Mouse (Mus musculus): Measurements from ENCODE around the gene Cdkl4.

Gene Cdkl4

DNA sequence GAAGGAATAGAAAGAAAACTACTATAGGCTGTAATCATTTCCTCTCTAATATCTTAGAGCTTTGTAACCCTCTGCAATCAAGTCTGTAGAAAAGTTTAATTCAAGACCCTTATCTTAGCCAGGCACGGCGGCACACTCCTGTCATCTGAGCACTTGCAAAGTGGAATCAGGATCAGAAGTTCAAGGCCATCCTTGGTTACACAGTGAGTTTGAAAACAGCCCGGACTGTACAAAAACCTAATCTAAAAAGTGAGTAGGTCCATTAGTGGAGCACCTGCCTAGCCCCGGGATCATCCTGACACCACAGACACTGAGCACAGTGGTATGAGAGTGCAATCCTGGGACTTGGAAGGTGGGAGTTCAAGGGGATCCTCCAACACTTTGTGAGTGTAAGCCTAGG, 84.8 kb downstream of the Cdkl4 start:
- in situ Hi-C loops (cut with MboI; ENCODE audit: unreplicated experiment in 2 of 2): loop anchor here in 1 of 2 experiments (25.0 kb wide), 1 partner anchor 1131 kb away; the partner anchor contains the start of gene Cdc42ep3

DNA sequence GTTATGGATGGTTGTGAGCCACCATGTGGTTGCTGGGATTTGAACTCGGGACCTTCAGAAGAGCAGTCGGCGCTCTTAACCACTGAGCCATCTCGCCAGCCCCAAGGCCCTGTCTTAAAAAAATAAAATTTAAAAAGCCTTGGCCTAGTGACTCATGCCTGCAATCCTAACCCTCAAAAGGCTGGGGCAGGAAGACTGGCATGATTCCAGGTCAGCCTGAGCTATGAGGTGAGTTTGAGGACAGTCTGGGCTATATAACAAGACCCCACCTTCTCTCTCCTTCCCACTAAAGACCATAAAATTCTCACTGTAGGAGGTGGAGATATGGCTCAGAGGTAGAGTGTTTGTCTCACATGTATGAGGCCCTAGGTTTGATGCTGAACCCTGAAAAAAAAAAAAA, 85.3 kb downstream of the Cdkl4 start:
- in situ Hi-C loops (cut with MboI; ENCODE audit: unreplicated experiment in 2 of 2): loop anchor here in 1 of 2 experiments (25.0 kb wide), 1 partner anchor 1130 kb away; the partner anchor contains the start of gene Cdc42ep3

DNA sequence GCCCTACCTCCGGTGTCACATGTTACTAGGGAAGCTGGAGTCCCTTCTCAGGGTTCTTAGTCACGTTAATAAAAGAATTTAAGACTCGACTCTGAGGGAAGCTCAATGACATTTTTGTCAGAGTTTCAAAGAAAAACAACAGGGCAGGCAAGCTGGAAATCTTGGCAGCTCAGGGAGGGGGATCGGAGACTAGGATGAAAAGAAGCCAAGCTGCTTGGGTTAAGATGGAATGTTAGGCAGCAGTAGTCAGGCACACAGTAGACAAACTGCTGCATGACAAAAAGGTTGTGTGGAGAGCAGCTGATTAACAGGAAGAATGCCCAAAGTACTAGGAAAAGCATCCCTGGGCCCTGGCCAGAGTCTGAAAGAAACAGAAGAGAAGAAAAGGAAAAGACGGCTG, 87.4 kb downstream of the Cdkl4 start:
- in situ Hi-C loops (cut with MboI; ENCODE audit: unreplicated experiment in 2 of 2): loop anchor here in 1 of 2 experiments (25.0 kb wide), 1 partner anchor 1128 kb away; the partner anchor contains the start of gene Cdc42ep3

DNA sequence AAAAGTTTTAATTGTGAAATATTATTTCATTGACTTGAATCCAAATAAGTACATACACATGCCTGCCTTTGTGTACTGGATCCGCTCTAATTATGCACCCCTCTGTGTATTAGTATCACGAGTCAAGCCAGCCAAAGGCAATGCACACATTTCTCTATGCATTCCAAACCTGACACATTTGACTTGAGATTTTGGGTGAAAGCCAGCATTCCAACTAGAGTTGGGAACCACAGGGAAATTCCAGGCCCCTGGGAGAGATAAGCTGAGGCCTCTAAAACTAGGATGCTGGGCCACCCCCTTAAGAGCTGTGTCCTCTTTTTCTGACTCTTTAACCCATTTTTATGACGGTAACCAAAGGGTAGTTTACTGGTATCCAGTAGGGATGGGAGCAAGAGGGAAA, 88.7 kb downstream of the Cdkl4 start:
- in situ Hi-C loops (cut with MboI; ENCODE audit: unreplicated experiment in 2 of 2): loop anchor here (5.0 to 25.0 kb wide), 2 partner anchors 58 to 1127 kb away; partner anchors contain the start of gene Cdc42ep3 (in 1 of the 2)

DNA sequence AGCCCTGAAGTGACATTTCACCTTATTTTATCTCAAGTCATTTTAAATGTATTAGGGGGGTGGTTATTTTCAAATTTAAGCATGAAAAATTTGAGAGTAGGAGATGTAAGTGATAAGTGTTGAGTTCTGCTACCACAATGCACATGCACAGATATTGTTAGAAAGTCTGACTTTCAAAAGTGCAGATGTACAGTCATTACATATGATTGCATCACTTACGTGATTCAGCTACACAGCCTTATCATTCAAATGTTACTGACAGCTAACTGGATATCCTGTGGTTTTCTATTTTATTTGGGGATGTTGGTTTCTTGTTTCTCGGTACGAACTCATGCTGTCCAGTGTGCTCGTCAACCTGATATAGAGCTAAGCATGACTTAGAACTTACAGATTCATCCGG, 92.5 kb downstream of the Cdkl4 start:
- in situ Hi-C loops (cut with MboI; ENCODE audit: unreplicated experiment in 2 of 2): loop anchor here (5.0 to 25.0 kb wide), 2 partner anchors 62 to 1123 kb away; partner anchors contain the start of gene Cdc42ep3 (in 1 of the 2)

DNA sequence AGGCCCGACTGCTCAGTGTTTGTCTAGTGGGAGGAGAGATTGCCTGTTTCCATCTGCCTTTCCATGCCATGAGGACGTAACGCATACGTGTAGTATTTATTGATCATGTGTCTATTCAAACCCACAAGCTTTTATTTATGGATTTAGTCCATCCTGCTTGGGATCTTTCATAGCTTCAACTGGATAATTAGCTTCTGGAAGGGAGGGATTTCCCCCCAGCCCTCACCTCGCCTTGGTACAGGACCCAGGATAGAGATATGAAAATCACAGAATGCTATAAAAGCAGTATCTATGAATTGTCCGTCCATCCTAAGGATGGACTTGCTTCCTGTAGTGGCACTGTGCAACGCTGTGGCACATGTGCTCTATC, 96.8 kb downstream of the Cdkl4 start:
- in situ Hi-C loops (cut with MboI; ENCODE audit: unreplicated experiment in 2 of 2): loop anchor here in 1 of 2 experiments (25.0 kb wide), 1 partner anchor 1119 kb away; the partner anchor contains the start of gene Cdc42ep3

DNA sequence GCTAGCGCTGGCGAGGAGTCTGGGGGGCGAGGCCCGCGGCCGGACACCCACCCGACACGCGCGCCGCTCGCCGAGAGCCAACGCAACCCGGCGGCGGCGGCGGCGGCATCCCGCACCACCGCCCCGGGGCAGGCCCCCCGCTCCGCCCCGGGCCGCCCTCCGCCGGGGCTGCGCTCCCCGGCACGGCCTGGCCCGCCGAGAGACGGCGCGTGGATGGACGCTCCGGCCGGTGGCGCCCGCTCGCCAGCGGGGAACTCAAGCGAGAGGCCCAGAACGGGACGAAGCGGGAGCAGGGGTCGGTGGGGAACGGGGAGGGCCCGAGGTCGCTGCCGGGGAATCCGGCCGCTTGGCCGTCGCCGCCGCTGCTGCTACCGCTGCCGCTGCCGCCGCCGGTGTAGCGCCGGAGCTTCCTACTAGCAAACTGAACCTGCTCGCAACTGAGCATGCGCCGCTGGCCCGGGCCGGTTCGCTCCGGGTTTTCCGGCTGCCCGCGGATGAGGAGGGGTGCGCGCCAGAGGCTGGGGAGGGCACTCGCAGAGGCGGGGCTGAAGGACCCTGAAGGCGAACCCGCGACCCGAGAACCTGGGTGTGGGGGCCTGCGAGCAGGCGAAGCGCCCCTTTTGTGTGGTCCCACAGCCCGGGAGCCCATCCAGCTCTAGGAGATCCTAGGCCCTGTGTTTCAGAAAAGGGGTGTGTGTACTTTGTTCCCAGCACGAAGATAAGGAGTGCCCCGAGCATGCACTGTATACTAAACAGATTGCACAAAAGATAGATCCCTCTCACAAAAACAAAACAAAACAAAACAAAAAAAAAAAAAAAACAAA, 97.4 kb downstream of the Cdkl4 start, which contains the start of gene Sos1:
Sos1 (minus strand) TSS at position 423 of the 824 bp plus-strand sequence.
- in situ Hi-C loops (cut with MboI; ENCODE audit: unreplicated experiment in 2 of 2): loop anchor here in 1 of 2 experiments (25.0 kb wide), 1 partner anchor 1118 kb away; the partner anchor contains the start of gene Cdc42ep3

DNA sequence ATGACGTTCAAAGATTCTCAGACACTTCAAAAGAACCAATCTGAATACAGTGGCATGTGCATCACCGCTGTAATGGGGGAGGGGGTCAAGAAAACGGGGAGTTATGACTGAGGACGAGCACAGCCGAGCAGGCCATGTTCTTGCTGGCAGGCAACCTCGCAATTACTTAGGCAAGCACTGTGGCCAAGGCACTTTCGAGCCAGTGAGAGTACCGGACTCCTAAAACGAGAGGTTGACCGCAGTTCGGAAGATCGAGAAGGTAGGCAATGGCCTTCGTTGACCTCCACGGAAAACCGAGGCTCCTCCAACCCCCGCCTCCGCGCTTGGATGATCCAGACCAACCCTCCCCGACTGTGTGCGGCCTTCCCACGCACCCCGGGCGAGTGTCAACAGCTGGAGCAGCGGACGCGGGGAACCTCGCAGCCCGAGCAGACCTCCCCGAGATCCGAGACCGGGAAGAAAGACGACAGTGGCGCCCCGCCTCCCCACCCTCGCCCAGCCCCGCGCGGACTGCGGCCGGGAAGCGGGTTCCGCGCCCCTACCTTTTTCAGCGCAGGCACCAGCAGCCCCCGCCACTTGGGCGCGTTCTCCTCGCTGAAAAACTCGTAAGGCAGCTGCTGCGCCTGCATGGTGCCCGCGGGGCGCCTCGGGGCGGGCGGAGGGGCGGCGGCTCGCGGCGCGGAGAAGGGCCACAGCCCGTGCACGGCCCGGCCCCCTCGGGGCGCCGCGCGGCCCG, 98.2 kb downstream of the Cdkl4 start:
- in situ Hi-C loops (cut with MboI; ENCODE audit: unreplicated experiment in 2 of 2): loop anchor here in 1 of 2 experiments (25.0 kb wide), 1 partner anchor 1117 kb away; the partner anchor contains the start of gene Cdc42ep3

DNA sequence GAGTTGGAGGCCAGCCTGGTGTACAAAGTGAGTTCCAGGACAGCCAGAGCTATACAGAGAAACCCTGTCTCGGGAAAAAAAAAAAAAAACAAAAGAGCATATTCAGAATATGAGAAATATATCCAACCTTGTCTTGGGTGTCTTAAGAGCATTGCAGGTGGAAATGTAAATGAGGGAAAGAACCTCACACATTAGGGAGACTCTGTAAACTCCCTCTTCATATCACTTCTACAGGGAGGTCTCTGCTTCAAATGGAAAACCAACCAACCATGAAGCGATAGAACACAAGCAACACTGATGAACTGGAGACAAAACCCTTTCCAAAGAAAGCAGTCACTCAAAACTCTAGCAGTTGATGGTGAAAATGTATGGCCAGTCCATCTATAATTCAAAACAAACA, 99.9 kb downstream of the Cdkl4 start:
- in situ Hi-C loops (cut with MboI; ENCODE audit: unreplicated experiment in 2 of 2): loop anchor here in 1 of 2 experiments (25.0 kb wide), 1 partner anchor 1115 kb away; the partner anchor contains the start of gene Cdc42ep3

DNA sequence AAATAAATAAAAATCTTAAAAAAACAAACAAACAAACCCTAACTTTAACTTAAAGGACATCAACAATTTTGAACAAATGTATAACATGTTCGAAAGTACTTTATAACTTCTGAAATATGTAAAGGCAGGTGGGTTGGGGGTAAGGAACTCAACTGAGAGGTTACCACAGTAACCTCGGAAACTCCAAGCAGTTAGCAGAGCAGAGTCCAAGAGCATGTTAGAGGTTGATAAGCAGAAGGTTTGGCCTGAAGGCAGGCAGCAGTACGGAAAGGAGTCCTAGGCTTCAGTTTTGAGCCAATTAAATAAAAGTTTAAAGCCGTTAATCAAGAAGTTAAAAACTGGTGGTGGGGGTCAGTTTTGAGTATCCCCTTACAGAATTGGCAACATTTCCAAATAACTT, 101.1 kb downstream of the Cdkl4 start:
- in situ Hi-C loops (cut with MboI; ENCODE audit: unreplicated experiment in 2 of 2): loop anchor here in 1 of 2 experiments (25.0 kb wide), 1 partner anchor 1114 kb away; the partner anchor contains the start of gene Cdc42ep3

Data from v-Abl transformed pro-B cells (cell line).